Mouse (Mus musculus) ovary, postnatal 36 days (tissue): ENCODE measurements around the gene Bckdhb.

Source experiments
- DNase-seq: peaks from one replicate; pipeline ENCODE4 v3.0.0; 2022; ENCODE audit warnings: low spot score, mixed read lengths

The Bckdhb gene

DNA sequence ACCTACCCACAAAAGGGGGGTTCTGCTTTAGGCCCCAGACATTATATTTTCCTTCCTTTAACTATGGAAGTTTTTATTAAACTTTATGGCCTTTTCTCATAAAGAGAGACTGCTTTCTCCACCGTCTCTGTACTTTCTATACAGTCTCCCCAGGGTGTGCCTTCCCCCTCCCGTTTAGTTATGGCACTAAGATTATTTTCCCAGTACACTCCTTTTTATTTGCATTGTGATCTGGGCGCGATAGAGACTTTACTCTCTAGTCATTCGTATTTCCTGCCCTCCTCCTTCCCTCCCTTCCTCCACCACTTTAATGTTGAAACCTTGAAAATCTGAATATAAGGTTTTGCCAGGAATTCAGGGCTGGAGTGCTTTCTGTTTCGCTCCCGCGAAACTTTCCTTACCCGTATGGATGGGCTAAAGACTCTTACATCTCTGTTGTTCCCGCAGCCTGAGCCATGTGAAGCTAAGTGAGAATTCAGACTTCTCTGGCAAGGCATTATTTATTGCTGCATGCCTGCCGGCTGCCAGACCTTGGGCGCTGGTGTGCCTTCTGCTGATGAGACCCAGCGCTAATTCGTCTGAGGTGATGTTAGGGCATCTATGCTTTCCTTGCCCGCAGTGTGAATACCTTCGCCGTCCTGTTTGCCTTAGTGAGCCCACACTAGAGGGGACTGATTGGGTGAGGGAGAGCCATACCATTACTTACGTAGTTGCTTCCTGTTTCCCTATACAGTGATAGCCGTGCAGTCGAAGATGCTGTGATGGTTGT lies 182.3 kb downstream of the Bckdhb start:
- peak; percentile 31 for DNase-seq

GRCm38 (mm10) chr9:84108534-84108933 lies 183.6 kb downstream of the Bckdhb start:
- DNase-seq = no peak

- DNase-seq = no peak
Observed at GRCm38 (mm10) chr9:84109777-84110478, 185.0 kb downstream of the Bckdhb start.

GRCm38 (mm10) chr9:84110616-84111015 lies 185.7 kb downstream of the Bckdhb start:
- DNase-seq = no peak

- DNase-seq = no peak
Observed at GRCm38 (mm10) chr9:84112319-84112718, 187.4 kb downstream of the Bckdhb start.

- no peak for DNase-seq
Observed at GRCm38 (mm10) chr9:84112842-84113568, 188.1 kb downstream of the Bckdhb start.

DNA sequence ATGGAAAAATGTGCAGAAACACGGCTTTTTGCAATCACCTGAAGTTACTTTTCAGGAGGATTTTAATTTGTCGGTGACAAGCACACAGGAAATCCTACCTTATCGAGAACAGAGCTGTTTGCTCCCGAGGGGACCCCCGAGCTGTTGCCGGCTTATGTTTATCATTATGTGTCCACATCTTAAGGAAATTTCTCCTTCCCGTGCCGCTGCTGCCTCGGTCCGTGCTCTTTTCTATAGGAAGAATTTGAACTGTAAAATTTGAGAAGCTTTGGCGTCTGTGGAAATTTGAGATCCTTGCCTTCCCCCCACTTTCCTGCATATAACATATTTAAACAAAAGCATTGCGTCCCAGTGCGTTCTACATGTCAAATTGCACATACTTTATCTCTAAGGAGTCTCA lies 189.3 kb downstream of the Bckdhb start:
- DNase-seq = no peak

GRCm38 (mm10) chr9:84117337-84117736 lies 192.4 kb downstream of the Bckdhb start:
- no peak for DNase-seq

- DNase-seq = no peak
Observed at GRCm38 (mm10) chr9:84124996-84125395, 200.1 kb downstream of the Bckdhb start.

DNA sequence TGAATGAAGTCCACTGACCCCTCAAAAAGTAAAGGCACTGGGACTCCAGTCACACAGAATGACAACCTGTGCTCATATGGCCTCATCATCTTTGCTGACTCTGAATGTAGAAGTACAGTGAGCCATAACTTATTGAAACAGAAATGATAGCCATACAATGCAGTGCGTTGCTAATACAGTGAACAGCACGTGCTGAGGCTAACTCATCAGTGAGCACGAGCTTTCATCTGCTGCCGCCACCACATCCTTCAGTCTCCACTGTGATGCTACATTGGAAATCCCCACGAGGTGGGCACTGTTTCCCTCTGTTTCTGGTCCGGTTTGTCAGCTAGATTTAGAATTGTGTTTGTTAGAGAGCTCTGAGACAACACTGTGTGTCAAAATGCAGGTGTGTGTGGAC lies 205.4 kb downstream of the Bckdhb start:
- DNase-seq = no peak

DNA sequence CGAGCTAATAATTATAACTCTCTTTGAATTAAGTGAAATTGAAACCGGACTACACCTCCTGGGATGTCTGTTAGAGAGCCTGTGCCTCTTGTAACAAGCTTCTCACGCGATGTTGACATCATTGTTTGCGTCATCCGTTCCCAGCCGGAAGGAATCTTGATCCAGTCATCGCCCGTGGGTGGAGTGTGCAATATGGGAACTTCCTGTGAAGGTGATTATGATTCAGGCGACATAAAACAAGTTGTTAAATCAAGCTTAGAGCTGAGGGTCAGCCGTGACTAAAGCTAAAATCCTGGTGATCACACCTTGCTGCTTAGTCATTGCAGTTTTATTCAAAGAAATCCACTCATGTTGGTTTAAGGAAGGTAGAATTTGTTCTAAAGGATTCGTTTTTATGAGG lies 210.1 kb downstream of the Bckdhb start:
- DNase-seq = no peak

- no peak for DNase-seq
Observed at GRCm38 (mm10) chr9:84137192-84137591, 212.2 kb downstream of the Bckdhb start.

GRCm38 (mm10) chr9:84148124-84148523 lies 223.2 kb downstream of the Bckdhb start:
- DNase-seq = no peak
